Mouse (Mus musculus): ENCODE results near the gene Nol3.
A peak's percentile ranks its signal among the peaks of the same experiment; 100 is the strongest.

- TF ChIP-seq POLR2A (IDR thresholded peaks at IDR 0.05; ENCODE audit: extremely low read depth, insufficient read depth, low read length) = no peak
- TF ChIP-seq CTCF (IDR thresholded peaks at IDR 0.05; ENCODE audit: extremely low read depth, insufficient read depth, low read length) = peak; percentile 71
Observed at GRCm38 (mm10) chr8:105290554-105291314, 14.8 kb downstream of the Nol3 start.
